Mouse (Mus musculus) cerebellum, postnatal 4 days (tissue): ENCODE measurements at regions not wholly inside any gene's neighbourhood (a gene's known extent, or its start where the extent isn't known, plus 50 kb on each side); places are given as distances from the start of the nearest gene placed in this dataset.

Experiments used
- DNase-seq, 2 experiments: peaks; one replicate each; pipeline ENCODE4 v3.0.0; 2022; ENCODE audit warnings: low spot score in 2 of 2, mixed read lengths in 1 of 2

- peak; percentile 1 to 3 for DNase-seq
Measured at GRCm38 (mm10) chrY:74732116-74732515, 108.4 kb downstream of the Gm21913 start.
